Mouse (Mus musculus) central nervous system, embryonic 11.5 days (tissue): ENCODE results near the gene Gm14632. TPM values are rescaled to one million over a fixed set of nuclear protein-coding genes. Genes with fewer than 3 reads are reported as not detected.

Experiments used
- polyA plus RNA-seq: library from polyadenylated mRNA; depleted of rRNA; stranded (reverse); fragments of >200 nt; gene quantifications from 2 replicates; pipeline ENCODE4 v1.2.3, GENCODE M21; 2012; rRNA removed

Gm14632 gene
- not detected in 2 replicates for polyA plus RNA-seq

GRCm38 (mm10) chrX:30329472-30329871 lies at the start of gene Gm14632:
Gm14632 (plus strand) TSS chrX:30329772.

